Mouse (Mus musculus) CH12F3 (cell line): ENCODE measurements around the gene P4ha2.

ENCODE experiments used
- in situ Hi-C: fragments of 300-500 bp; cut with MboI; formaldehyde crosslinking; loops from 2 replicates; pipeline ENCODE4 v1.14.3; 2020; ENCODE audit warnings: low sequenced_read_pairs

Gene P4ha2

GRCm38 (mm10) chr11:54100045-54100691 is at the start of gene P4ha2:
Gene P4ha2, plus strand, starts transcription at chr11:54100095.
- in situ Hi-C loops, result no loop called here

GRCm38 (mm10) chr11:54050205-54050604 is 49.7 kb upstream of the P4ha2 start:
- in situ Hi-C loops, result no loop called here

DNA sequence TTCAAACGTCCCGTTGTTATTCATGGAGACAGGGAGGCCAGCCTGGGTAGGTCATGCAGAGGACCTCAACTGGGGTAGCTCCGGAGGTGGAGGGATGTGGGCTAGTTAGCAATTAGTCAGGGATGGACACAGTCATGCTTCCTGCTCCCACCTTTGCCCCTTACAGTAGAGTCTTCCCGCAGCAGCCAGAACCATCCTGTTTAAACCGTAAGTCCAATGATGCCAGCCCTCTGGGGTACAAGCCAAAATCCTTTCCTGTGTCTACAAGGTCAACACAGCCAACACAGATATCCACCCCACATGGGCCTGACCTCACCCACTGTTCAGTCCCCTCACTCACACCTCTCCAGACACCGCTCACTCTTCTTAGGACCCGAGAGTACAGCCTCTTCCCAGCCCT is 48.7 kb upstream of the P4ha2 start:
- in situ Hi-C loops, result no loop called here

DNA sequence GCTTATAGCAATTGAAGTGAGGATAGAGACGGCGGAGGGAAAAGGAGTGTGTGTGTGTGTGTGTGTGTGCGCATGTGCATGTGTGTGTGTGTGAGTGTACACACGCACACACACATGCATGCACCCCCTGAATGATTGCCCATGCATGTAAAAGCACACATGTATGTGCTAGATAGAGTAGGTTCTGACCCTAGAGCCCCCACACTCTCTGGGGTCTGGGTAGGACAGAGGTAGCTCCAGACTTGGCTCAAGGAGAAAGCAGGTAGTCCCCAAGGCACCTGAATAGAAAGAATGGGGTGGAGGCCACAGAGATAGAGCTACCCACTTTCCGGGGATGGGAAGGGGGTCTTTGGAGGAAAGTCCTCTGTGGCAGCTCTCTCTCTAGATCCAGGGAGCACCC is 47.8 kb upstream of the P4ha2 start:
- in situ Hi-C loops, result no loop called here

DNA sequence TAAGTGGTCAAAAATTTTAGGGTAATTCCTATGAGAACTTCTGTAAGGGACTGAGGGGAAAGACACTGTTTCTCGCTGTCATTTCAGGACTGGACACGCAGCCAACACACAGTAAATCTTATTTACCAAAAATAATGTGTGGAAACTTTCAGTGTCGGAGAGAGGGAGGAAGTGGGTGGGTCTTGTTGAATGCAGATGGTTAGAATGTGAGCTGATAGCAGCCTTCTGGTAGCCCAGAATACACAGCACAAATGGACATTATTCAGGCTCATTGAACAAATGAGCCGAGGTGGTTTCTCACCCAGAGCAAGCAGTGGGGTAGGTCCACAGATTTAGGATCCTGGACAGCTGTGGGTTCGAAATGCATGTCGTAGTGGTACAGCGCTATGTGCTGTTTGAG is 46.8 kb upstream of the P4ha2 start:
- in situ Hi-C loops, result no loop called here

- in situ Hi-C loops, result no loop called here
These were observed 45.6 kb upstream of the P4ha2 start for GRCm38 (mm10) chr11:54054257-54054656.

GRCm38 (mm10) chr11:54056132-54056531 is 43.8 kb upstream of the P4ha2 start:
- in situ Hi-C loops, result no loop called here

- in situ Hi-C loops, result no loop called here
These were observed 42.5 kb upstream of the P4ha2 start for GRCm38 (mm10) chr11:54057428-54057827.

GRCm38 (mm10) chr11:54058056-54058617 is 41.8 kb upstream of the P4ha2 start:
- in situ Hi-C loops, result no loop called here

DNA sequence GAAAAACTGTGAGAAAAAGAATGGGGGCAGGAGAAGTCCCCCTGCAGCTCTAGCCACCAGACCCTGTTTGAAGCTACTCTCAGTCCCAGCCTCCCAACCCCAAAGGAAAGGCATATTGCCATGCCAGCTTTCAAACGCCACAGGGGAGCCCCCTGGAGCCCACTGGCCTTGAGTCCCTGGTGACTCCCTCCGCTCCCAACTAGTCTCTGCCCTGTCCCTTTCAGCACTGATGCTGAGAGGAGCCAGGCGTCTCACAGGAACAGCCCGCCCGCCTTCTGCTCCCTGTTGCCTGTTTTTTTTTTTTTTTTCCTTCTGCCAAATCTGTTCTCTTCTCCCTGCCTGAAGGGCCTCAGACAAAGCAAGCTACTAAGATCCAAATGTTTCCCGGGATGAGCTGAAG is 41.3 kb upstream of the P4ha2 start:
- in situ Hi-C loops, result no loop called here

GRCm38 (mm10) chr11:54059526-54059925 is 40.4 kb upstream of the P4ha2 start:
- in situ Hi-C loops, result no loop called here

- in situ Hi-C loops, result no loop called here
These were observed 39.6 kb upstream of the P4ha2 start for GRCm38 (mm10) chr11:54060316-54060715.

DNA sequence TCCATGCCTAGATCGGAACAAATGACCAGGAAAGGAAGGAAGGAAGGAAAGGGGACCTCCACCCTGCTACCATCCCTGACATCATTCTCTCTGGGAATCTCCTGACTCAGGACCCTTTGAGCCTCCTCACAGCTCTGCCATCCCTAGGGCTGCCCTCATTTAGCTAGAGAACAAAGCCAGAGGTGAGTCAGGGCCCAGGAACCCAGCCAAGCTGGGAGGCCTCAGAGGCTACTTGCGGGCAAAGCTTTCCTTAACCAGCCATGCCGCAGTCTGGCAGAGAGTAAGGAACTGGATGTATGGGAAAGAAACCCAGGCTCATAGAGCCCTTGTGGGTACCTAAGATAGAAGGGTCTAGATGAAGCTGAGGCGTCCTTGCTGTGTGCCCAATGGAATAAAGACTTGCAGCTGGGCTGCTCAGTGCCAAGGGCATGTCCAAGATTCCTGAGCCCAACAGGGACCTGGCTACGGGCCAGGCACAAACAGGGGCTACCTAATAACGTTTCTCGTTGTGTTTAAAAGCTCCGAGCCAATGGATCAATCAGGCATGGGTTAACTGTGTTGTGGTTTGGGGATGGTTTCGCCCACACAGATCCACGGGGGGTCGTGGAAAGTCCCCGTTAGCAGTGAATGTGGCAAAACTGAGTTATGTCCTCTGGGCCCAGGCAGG is 37.7 kb upstream of the P4ha2 start:
- in situ Hi-C loops, result no loop called here

DNA sequence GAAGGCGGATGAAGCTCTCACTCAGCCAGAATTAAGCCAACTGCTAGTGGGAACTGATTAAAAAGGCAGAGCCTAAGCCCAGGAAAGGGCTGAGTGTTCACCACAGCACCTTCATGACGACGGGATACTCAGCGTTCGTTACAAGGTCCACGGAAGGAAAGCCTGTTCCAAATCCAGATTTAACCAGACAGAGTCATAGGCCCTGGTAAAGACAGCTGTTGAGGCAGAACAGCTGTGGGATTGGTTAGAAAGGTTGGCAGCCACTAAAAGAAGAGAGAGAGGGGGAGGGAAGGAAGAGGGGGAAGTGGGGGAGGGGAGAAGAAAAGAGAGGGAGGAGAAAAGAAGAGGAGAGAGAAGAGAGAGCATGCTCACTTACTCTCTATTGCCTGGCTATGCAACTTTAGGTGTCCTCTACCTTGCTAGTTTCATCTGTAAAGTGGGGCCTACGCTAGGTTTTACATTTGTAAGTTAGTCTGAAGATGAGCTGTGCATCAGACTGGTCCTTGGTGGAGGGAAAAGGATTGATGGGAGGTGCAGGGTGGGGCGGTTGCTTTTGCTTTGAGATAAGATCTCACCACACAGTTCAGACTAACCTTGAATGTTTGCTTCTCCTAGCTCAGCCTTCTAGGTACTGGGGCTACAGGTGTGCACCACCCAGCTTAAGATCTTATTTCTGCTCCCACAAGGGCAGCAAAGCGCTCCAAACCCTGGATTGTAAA is 37.0 kb upstream of the P4ha2 start:
- in situ Hi-C loops, result no loop called here

DNA sequence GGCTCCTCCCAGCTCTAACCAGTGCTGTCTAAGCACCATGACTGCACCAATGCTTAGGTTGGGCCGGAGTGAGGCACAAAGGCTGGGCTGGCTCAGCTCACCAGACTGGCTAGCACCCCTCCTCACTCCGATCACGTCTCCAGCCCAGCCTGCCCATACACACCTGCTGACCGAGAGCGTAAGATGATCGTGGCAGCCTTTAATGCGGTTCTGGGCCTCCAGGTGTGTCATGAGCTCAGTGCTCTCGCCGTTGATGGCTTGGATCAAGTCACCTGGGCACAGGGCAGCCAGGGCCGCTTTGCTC is 36.5 kb upstream of the P4ha2 start:
- in situ Hi-C loops, result no loop called here

- in situ Hi-C loops, result no loop called here
These were observed 35.4 kb upstream of the P4ha2 start for GRCm38 (mm10) chr11:54064412-54064978.

DNA sequence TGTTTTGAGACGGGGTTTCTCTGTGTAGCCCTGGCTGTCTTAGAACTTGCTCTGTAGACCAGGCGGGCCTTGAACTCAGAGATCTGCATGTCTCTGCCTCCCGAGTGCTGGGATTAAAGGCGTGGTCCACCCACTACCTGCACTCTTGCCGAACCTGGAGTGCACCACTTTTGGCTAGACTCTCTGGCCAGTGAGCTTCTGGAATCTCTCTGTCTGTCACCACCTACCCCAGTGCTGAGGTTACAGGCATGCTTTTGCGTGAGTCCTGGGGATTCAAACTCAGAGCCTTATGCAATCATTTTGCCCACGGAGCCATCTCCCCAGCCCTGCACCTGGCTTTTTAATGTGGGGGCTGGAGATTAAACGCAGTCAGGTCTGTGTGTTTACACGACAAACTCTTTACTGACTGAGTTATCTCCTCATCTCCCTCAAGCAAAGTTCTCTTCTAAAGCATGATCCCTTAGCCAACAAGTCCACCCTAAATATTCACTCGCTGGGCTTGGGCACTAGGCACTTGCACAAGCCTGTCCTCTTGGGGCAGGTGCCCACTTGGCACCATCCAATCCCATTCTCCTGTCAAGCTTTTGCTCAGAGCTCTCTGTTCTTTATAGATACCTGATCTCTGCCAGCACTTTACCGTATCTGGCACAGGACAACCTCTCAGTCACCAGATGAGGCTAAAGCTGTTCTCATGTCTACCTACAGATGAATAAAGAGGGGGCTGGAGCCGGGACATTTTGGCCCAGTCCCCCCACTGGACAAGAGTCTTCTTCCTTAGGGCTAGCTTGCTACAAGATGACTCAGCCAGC is 34.6 kb upstream of the P4ha2 start:
- in situ Hi-C loops, result no loop called here

- in situ Hi-C loops, result no loop called here
These were observed 34.0 kb upstream of the P4ha2 start for GRCm38 (mm10) chr11:54065915-54066178.

- in situ Hi-C loops, result no loop called here
These were observed 33.5 kb upstream of the P4ha2 start for GRCm38 (mm10) chr11:54066400-54066799.

DNA sequence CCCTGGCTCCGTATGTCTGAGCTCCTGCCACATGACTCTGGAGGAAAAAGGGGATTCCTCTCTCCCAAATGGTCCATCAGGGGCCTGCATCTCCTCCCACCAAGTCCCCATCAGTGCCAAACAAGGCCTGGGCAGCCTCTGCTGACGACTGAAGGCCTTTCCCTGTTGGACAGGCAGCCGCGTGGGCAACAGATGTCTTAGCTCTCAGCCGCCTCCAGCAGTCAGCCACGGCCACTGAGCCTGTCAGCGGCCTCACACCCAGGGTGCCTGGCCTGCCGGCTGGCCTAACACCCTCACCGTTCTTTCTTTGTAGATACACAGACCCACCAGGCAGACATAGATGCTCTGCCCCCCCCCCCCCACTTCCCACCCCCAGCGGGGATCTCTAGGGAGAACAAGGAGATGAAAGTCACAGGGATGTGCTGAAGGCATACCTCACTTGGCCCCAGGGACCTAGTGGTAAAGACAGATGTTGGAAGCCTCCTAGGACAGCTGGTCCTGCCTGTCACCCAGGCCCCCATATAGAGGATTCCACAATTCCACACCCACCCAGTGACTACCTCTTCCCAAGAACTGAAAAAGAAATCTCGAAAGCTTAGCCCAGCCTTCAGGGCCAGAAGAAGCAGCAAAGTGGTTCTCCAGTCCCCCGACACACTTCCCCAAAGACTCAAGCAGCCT is 32.4 kb upstream of the P4ha2 start:
- in situ Hi-C loops, result no loop called here
